Mouse (Mus musculus) megakaryocyte-erythroid progenitor cell, adult 5-6 weeks (primary cell): ENCODE results near the gene Gm49387. TPM values are rescaled to one million over a fixed set of nuclear protein-coding genes. Genes with fewer than 3 reads are reported as not detected.
A peak's percentile ranks its signal among the peaks of the same experiment; 100 is the strongest.

Experiments used
- ATAC-seq: replicated peaks from 2 replicates; pipeline ENCODE4 v1.8.0; 2016; ENCODE audit warnings: mild to moderate bottlenecking, inconsistent platforms; ENCODE audit not compliant: severe bottlenecking, poor library complexity, low FRiP score, low TSS enrichment
- total RNA-seq, 2 experiments: library from RNA; stranded (forward) in 1 of 2; stranded (reverse) in 1 of 2; fragments of 200-1000, 215-1000 nt in 1 of 2; fragments of >200 nt in 1 of 2; fragmentation: Nextera tagmentation in 1 of 2; gene quantifications; 2 replicates each; pipeline ENCODE4 v1.2.3; 2014 to 2017

Gm49387 gene
- total RNA-seq (2014; fragmentation: Nextera tagmentation) (not detected in 2 replicates), total RNA-seq (2017) (not detected in 2 replicates)

GRCm38 (mm10) chr14:31640346-31640889, at the start of gene Gm49387:
Gm49387 (minus strand) TSS chr14:31640878.
- ATAC-seq = peak; percentile 28

GRCm38 (mm10) chr14:31686231-31686630, 45.6 kb upstream of the Gm49387 start:
- ATAC-seq = no peak

DNA sequence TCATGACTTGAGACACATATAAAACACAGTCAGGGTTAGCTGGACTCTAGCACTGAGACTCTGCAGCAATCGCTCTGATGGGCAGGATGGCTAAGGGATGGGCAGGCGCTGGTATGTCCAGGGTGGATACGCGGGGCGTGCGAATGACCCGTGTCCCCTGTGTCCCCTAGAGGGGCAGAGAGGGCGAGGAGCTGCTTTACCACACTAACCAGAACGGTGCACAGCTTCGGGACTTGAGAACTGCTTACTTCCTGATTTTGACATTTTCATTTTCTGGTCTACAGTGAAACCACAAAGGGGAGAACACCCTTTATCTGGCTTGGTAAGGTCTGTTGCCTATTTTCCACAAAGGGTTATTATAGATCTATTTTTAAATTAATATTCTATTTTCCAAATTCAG, 45.0 kb upstream of the Gm49387 start:
- 0 out of 2 replicates have a peak, but pooled peaks have one; percentile 25 for ATAC-seq

DNA sequence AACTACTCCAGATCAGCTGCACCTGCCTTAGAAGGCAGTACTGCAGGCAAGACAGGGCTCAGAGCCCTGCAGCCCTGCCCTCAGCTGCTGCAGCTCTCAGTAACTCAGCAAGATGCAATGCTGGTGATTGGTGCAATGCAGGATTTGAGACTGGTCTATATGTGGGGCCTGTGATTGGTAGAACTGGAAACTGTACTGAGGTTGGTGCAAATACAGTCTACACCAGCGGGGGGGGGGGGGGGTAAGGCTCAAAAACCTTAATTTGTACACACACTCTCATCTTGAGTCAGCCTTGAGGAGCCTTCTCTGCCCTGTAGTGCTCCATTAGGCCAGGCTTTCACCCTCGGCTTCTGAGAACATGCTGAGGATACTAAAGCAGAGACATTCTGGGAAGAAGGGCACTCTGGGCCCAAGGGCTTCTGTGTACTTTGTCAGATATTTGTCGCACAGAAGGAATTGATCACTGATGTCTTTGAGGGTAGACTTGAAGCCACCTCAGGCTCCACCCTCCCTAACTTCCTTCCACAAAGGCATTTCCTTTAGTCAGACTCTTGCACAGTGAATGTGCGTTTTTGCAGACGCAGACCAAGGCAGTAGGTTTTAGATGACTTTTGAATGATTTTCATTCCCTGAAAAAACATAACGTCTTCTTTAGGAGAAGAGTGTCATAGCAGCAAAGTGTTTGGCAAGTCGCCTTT, 43.8 kb upstream of the Gm49387 start:
- ATAC-seq = 0 out of 2 replicates have a peak, but pooled peaks have one; percentile 23

- no peak for ATAC-seq
Observed at GRCm38 (mm10) chr14:31683610-31684009, 42.9 kb upstream of the Gm49387 start.

- ATAC-seq = no peak
Observed at GRCm38 (mm10) chr14:31681931-31682555, 41.4 kb upstream of the Gm49387 start.

GRCm38 (mm10) chr14:31681291-31681690, 40.6 kb upstream of the Gm49387 start:
- no peak for ATAC-seq

GRCm38 (mm10) chr14:31680656-31681055, 40.0 kb upstream of the Gm49387 start:
- no peak for ATAC-seq

GRCm38 (mm10) chr14:31671635-31672320, 31.1 kb upstream of the Gm49387 start:
- ATAC-seq = no peak

DNA sequence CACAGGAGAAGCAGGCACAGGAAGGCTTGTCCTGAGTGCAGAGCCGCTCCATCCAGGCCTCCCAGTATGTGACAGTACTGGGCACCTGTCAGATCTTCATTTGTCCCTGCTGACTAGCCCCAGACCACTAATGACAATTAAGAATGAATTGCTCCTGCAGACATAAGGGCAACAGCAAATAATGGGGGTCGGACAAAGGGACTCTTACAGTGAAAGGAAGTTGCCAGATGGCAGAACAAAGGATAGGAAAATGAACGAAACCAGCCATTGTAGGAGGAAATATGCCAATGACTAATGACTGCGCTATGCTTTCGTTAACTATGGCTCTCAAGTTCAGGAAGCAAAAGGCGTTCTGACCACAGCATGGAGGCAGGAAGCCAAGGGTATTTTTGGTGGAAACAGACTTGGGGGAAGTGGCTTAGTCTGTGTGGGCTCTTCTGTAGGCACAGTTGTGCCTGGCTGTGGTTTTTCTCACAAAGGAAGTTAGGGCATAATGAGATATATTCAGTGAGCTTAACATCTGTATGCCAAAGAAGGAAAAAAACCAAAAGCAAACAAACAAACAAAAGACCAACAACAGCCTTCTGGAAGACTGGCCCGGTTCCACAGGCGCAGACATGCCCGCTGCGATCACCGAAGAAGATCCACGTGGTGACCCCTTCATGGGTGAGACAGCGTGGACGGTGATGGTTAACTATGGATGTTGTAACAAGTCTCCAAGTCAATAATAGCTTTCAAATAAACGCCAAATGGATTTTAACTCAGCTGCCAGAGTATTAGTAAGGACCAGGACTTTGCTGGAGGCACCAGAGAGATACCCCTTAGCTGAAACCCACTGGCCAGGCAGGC, 29.2 kb upstream of the Gm49387 start:
- ATAC-seq = peak; percentile 50; the same call in 1 of the 2 replicates

- no peak for ATAC-seq
Observed at GRCm38 (mm10) chr14:31669161-31669611, 28.5 kb upstream of the Gm49387 start.

GRCm38 (mm10) chr14:31668326-31668725, 27.6 kb upstream of the Gm49387 start:
- ATAC-seq = no peak

DNA sequence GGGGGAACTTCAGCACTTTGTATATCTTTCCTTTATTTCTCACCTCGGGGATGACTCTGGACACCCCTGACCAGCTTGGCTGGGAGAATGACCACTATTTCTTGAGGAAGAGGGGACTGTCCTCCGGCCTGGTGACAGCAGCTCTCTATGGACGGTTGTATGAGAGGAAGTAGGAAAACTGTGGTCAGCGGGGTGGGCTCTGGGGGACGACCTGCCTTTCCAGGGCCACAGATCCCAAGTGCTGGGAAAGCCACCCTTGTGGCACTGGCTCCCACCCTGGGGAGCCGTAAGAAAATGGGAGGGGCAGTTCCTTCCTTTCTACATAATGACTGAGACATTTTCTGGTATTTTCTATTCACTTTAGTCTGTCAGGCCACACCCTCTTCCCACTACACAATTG, 27.1 kb upstream of the Gm49387 start:
- no peak for ATAC-seq

DNA sequence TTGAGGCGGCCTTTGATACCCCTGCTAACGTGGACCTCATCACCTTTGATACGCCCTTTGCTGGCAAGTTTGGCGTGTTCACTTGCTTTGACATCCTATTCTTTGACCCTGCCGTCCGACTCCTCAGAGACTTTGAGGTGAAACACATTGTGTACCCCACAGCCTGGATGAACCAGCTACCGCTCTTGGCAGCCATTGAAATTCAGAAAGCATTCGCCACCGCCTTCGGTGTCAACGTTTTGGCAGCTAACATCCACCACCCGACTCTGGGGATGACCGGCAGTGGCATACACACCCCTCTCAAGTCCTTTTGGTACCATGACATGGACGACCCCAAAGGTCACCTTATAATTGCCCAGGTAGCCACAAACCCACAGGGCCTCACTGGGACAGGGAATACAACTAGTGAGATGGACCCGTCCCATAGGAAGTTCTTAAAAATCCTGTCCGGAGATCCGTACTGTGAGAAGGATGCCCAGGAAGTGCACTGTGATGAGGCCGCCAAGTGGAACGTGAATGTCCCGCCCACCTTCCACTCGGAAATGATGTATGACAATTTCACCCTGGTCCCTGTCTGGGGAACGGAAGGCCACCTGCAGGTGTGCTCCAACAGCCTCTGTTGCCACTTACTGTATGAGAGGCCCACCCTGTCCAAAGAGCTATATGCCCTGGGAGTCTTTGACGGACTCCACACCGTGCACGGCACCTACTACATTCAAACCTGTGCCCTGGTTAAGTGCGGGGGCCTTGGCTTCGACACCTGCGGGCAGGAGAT, 26.4 kb upstream of the Gm49387 start:
- ATAC-seq = no peak

DNA sequence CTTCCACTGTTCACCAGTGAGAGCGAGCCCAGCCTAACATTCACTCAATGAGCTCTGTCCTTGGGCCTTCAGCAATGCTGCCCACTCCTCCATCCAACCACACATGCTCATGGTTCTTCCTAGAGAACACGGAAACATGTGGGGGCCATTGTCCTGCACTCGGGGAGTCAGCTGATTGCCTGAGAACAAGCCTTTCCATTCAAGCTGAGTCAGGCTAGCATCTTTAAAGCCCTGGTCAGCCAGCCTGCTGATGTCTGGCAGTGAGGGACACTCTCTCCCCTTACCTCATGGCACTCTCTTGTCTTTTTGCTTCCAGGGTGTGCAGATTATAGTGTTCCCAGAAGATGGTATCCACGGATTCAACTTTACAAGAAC, 24.9 kb upstream of the Gm49387 start:
- ATAC-seq = no peak

GRCm38 (mm10) chr14:31664903-31665565, 24.4 kb upstream of the Gm49387 start:
- ATAC-seq = 0 out of 2 replicates have a peak, but pooled peaks have one; percentile 27

GRCm38 (mm10) chr14:31664100-31664902, 23.6 kb upstream of the Gm49387 start:
- peak; percentile 50; the same call in 1 of the 2 replicates for ATAC-seq
